Mouse (Mus musculus) C2C12 (cell line): ENCODE results near the gene Sfxn2. TPM values are rescaled to one million over a fixed set of nuclear protein-coding genes. Genes with fewer than 3 reads are reported as not detected.

Experiments used
- H3K27me3 ChIP-seq: one replicate; pipeline ENCODE4 v1.6.1; 2011; ENCODE audit not compliant: control insufficient read depth, insufficient read depth, insufficient read length
- H3K36me3 ChIP-seq: one replicate; pipeline ENCODE4 v1.6.1; 2011; ENCODE audit not compliant: control insufficient read depth, insufficient read depth
- H3K4me3 ChIP-seq: one replicate; pipeline ENCODE4 v1.5.1; 2011; ENCODE audit warnings: mild to moderate bottlenecking, control low read depth; ENCODE audit not compliant: poor library complexity, insufficient read depth, severe bottlenecking
- H3K79me2 ChIP-seq: one replicate; pipeline ENCODE4 v1.6.1; 2011; ENCODE audit not compliant: control insufficient read depth, insufficient read depth
- H3K79me3 ChIP-seq: one replicate; pipeline ENCODE4 v1.6.1; 2011; ENCODE audit warnings: low read depth, control low read depth
- H3ac ChIP-seq: one replicate; pipeline ENCODE3; 2011; ENCODE audit warnings: low read depth; ENCODE audit not compliant: control insufficient read depth, insufficient read length
- CEBPB ChIP-seq: IDR thresholded peaks from one replicate; pipeline ENCODE4 v1.6.1; 2011; ENCODE audit warnings: low read depth, mild to moderate bottlenecking, control low read depth, moderate library complexity
- CTCF ChIP-seq: IDR thresholded peaks from one replicate; pipeline ENCODE4 v1.5.1; 2011; ENCODE audit not compliant: control insufficient read depth, insufficient read depth, insufficient read length
- FOSL1 ChIP-seq: IDR thresholded peaks from one replicate; pipeline ENCODE4 v1.8.0; 2011; ENCODE audit warnings: mild to moderate bottlenecking, low read length; ENCODE audit not compliant: poor library complexity, insufficient read depth, severe bottlenecking
- MAX ChIP-seq: IDR thresholded peaks from one replicate; pipeline ENCODE4 v1.6.1; 2011; ENCODE audit warnings: mild to moderate bottlenecking, control low read depth
- MYOD1 ChIP-seq: IDR thresholded peaks from one replicate; pipeline ENCODE4 v1.6.1; 2011; ENCODE audit warnings: low read depth; ENCODE audit not compliant: control insufficient read depth, insufficient read length
- MYOG ChIP-seq: IDR thresholded peaks from one replicate; pipeline ENCODE4 v1.6.1; 2011; ENCODE audit not compliant: control insufficient read depth, insufficient read length; ENCODE audit errors: extremely low read depth
- USF1 ChIP-seq: IDR thresholded peaks from one replicate; pipeline ENCODE4 v1.6.1; 2011; ENCODE audit warnings: low read depth, mild to moderate bottlenecking, control low read depth, moderate library complexity
- polyA plus RNA-seq: library from polyadenylated mRNA; unstranded; fragments of >200 nt; fragmentation: generic; extraction: Trizol; gene quantifications from one replicate; pipeline ENCODE4 v1.2.1, GENCODE M21; 2012; ENCODE audit warnings: missing spikeins

The Sfxn2 gene
- polyA plus RNA-seq, 1 experiment, result 1.4 TPM

DNA sequence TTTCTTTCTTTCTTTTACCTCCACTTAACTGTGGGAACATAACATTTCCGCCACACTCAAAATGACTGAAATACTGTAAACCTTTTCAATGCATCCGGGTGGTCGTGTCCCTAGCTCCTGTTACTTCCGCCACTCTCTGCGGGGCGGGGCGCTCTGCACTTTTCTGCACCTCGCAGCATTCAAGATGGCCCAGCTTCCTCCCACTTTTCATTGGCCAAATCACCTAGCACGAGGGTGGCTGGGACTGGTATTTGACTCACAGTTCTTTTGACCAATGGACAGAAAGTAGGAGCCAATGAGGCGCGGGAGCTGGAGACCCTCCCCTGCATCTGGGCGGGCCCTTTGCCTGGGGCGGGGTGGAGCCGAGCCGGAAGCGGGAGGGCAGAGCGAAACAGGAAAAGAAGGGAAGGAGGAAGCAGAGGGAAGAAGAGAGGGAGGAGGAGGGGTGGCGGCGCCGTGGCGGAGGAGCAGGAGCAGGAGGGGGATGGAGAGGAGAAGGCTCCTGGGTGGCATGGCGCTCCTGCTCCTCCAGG lies 25.6 kb downstream of the Sfxn2 start, which contains the start of gene Wbp1l:
Gene Wbp1l, plus strand, starts transcription at position 365 of the 533 bp plus-strand sequence.
- H3K36me3 ChIP-seq, result no peaks in the 10 kb centered on the region
- H3K79me3 ChIP-seq, result peaks cover 39% of the 10 kb centered on the region
- TF ChIP-seq CTCF (no peak), MAX (peak; percentile 52), FOSL1 (no peak)
- peak within 1 kb of the TSS; percentile 84 for H3ac ChIP-seq
- no peaks in the 10 kb centered on the region for H3K27me3 ChIP-seq
- H3K4me3 ChIP-seq, result peak within 1 kb of the TSS; percentile 93
- peaks cover 48% of the 10 kb centered on the region for H3K79me2 ChIP-seq

DNA sequence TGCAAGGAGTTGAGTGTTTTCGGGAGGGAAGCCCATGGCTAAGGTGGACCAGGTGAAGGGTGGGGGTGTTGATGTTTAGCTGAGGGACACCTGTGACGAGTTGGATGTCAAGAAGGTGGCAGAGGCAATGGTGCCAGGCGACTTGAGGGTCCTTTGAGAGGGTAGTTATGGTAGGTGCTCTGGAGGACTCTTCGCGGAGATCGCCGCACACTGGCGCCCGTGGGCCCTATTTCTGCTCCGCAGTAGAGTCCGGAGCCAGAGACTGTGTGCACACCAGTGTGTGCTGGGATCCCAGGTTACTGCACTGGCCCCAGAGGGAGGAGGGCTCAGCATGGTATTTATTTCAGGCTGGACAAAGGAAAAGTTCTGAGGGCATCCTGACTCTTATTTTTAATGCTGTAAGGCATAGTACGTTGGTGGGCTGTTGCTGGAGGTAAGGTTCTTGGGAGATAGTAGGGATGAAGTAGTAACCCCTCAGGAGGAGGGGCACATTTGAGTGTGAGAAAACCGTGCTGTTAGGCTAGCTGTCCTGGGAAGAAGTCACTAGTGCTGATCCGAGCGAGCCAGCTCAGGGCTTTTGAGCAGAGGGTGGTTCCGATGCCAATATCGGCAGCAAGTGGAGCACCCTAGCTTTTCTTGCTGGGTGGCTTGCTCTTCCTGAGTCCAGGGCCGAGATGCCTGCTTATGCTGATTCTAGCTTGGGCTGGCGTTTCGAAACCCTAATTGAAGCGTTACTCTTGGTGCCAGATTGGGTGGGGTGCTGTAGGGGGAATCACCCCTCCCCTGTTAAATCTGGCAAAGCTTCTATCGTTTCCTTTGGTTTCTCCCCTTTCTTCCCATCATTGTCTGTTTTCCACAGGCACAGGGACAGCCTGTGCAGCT lies 26.5 kb downstream of the Sfxn2 start:
- Histone ChIP-seq H3K36me3 (no peaks in the 10 kb centered on the region), H3K79me2 (peaks cover 57% of the 10 kb centered on the region), H3ac (peak overlapping the region; percentile 84), H3K27me3 (no peaks in the 10 kb centered on the region), H3K79me3 (peaks cover 47% of the 10 kb centered on the region), H3K4me3 (peak overlapping the region; percentile 93)
- no peak for TF ChIP-seq CTCF
- no peak for TF ChIP-seq MYOD1
- no peak for TF ChIP-seq MAX

DNA sequence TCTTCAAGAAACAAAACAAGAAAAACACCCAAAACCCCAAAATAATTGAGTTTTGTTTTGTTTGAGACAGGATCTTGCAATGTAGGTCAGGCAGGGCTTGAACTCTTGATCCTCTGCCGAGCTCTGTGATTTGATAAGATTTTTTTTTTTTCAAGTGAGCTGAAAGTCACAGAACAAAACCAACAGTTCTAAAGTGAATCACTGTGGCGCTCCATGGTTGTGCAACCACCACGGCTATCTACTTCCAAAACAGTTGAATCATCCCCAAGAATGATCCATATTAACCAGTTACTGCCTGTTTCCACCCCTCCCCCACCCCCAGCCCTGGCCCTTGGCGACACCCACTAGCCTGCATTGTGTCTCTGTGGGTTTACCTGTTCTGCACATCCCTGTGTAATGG lies 27.2 kb downstream of the Sfxn2 start:
- Histone ChIP-seq H3K79me3 (peaks cover 49% of the 10 kb centered on the region), H3K36me3 (no peaks in the 10 kb centered on the region), H3K27me3 (no peaks in the 10 kb centered on the region), H3ac (no peak overlapping the region), H3K79me2 (peaks cover 60% of the 10 kb centered on the region), H3K4me3 (no peak overlapping the region)
- TF ChIP-seq MAX (no peak), CTCF (no peak), MYOD1 (no peak), FOSL1 (no peak), MYOG (no peak), CEBPB (peak; percentile 91), USF1 (no peak)

- no peak for TF ChIP-seq CEBPB
- TF ChIP-seq USF1, result no peak
- no peak for TF ChIP-seq MAX
- no peak for TF ChIP-seq FOSL1
- TF ChIP-seq CTCF, result no peak
- TF ChIP-seq MYOD1, result no peak
- TF ChIP-seq MYOG, result no peak
- peaks cover 50% of the 10 kb centered on the region for H3K79me3 ChIP-seq
- no peaks in the 10 kb centered on the region for H3K36me3 ChIP-seq
- no peaks in the 10 kb centered on the region for H3K27me3 ChIP-seq
- peaks cover 66% of the 10 kb centered on the region for H3K79me2 ChIP-seq
- H3ac ChIP-seq, result no peak overlapping the region
- no peak overlapping the region for H3K4me3 ChIP-seq
Measured at GRCm38 (mm10) chr19:46601491-46601890, 28.3 kb downstream of the Sfxn2 start.

GRCm38 (mm10) chr19:46602406-46602805 lies 29.2 kb downstream of the Sfxn2 start:
- TF ChIP-seq FOSL1 (no peak), USF1 (no peak), MYOD1 (no peak), CEBPB (no peak), MAX (no peak)
- no peak overlapping the region for H3K4me3 ChIP-seq
- H3ac ChIP-seq, result no peak overlapping the region
- peaks cover 55% of the 10 kb centered on the region for H3K79me3 ChIP-seq
- peaks cover 5% of the 10 kb centered on the region for H3K36me3 ChIP-seq
- peaks cover 75% of the 10 kb centered on the region for H3K79me2 ChIP-seq
- H3K27me3 ChIP-seq, result no peaks in the 10 kb centered on the region

GRCm38 (mm10) chr19:46606718-46607117 lies 33.6 kb downstream of the Sfxn2 start:
- Histone ChIP-seq H3K4me3 (no peak overlapping the region), H3K79me3 (peaks cover 33% of the 10 kb centered on the region), H3K36me3 (peaks cover 14% of the 10 kb centered on the region), H3K27me3 (no peaks in the 10 kb centered on the region), H3ac (no peak overlapping the region), H3K79me2 (peaks cover 50% of the 10 kb centered on the region)
- TF ChIP-seq FOSL1 (no peak), MAX (no peak), CEBPB (no peak), USF1 (no peak), CTCF (no peak), MYOG (no peak), MYOD1 (no peak)
